Mouse (Mus musculus) embryonic fibroblast, embryonic 13.5 days (primary cell): Measurements from ENCODE around the gene Rapgef1.

Source experiments
- CTCF ChIP-seq: IDR thresholded peaks from 2 replicates; pipeline ENCODE4 v1.5.1; 2011; ENCODE audit warnings: mild to moderate bottlenecking, control low read depth, low read length, moderate library complexity, borderline replicate concordance; ENCODE audit not compliant: insufficient read depth
- POLR2A ChIP-seq: IDR thresholded peaks from 2 replicates; pipeline ENCODE4 v1.6.1; 2011; ENCODE audit warnings: low read depth, mild to moderate bottlenecking, control low read depth, low read length, moderate library complexity

DNA sequence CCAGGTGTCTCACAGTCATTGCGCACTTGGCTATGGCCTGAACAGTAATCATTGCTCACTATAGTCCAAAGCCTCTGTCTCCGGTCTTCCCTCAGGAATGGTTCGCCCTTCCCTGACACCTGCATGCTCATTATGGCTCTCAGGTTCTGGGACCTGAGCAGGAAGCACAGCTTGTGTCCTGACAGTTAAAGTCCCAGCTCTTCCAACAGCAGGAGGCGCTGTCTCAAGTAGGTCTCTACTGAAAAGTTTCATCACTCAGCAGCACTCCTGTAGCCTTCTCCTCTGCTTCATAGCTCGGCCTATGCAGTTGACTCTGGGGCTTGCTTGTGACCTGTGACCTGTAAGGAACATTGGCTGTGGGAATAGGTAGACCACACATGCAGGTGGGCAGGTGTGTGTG, 45.9 kb downstream of the Rapgef1 start:
- TF ChIP-seq CTCF (no peak), POLR2A (no peak)
